Mouse (Mus musculus) limb, embryonic 12.5 days (tissue): ENCODE measurements around the gene Pex11a. TPM values are rescaled to one million over a fixed set of nuclear protein-coding genes. Genes with fewer than 3 reads are reported as not detected.

Experiments used
- ATAC-seq: fragments of 200-750 bp; cut with Nextera tagmentation; 2 replicates; pipeline ENCODE4 v1.8.0; 2017; ENCODE audit warnings: low read depth, moderate TSS enrichment; ENCODE audit not compliant: insufficient number of reproducible peaks, insufficient read depth, low FRiP score, low TSS enrichment
- H3K27ac ChIP-seq: fragments of 300-500 bp; sonication (generic); 2 replicates; pipeline ENCODE4 v1.5.1; 2016; ENCODE audit warnings: mild to moderate bottlenecking, moderate library complexity
- H3K27me3 ChIP-seq: fragments of 300-500 bp; sonication (generic); 2 replicates; pipeline ENCODE4 v1.6.1; 2016; ENCODE audit warnings: mild to moderate bottlenecking, moderate library complexity
- H3K36me3 ChIP-seq: fragments of 300-500 bp; sonication (generic); 2 replicates; pipeline ENCODE4 v1.6.1; 2016; ENCODE audit warnings: mild to moderate bottlenecking, moderate library complexity
- H3K4me1 ChIP-seq: fragments of 300-500 bp; sonication (generic); replicated peaks from 2 replicates; pipeline ENCODE4 v1.6.1; 2016
- H3K4me2 ChIP-seq: fragments of 300-500 bp; sonication (generic); 2 replicates; pipeline ENCODE4 v1.6.1; 2016; ENCODE audit warnings: mild to moderate bottlenecking, moderate library complexity
- H3K4me3 ChIP-seq: fragments of 300-500 bp; sonication (generic); replicated peaks from 2 replicates; pipeline ENCODE4 v1.5.1; 2016; ENCODE audit warnings: mild to moderate bottlenecking
- H3K9ac ChIP-seq: fragments of 300-500 bp; sonication (generic); replicated peaks from 2 replicates; pipeline ENCODE4 v1.6.1; 2016; ENCODE audit warnings: mild to moderate bottlenecking, moderate library complexity
- H3K9me3 ChIP-seq: fragments of 300-500 bp; sonication (generic); 2 replicates; pipeline ENCODE4 v1.6.1; 2016; ENCODE audit warnings: mild to moderate bottlenecking, moderate library complexity
- WGBS: fragments of 180-500 bp; shearing (Covaris S2); methylation state at CpG from one replicate; pipeline ENCODE4 v1.1.7; 2016; 5-methylcytosine and 5-hydroxymethylcytosine counted together
- polyA plus RNA-seq: library from polyadenylated mRNA; unstranded; fragments of >200 nt; fragmentation: Nextera tagmentation; extraction: Ambion mirVana; gene quantifications from 2 replicates; pipeline ENCODE4 v1.2.1, GENCODE M21; 2016

Gene Pex11a
- polyA plus RNA-seq, 1 experiment from 2014 or later = 12.9 TPM

GRCm38 (mm10) chr7:79761124-79761876, 18.4 kb upstream of the Pex11a start:
- H3K27me3 ChIP-seq = no peaks in the 10 kb centered on the region
- ATAC-seq = no peak
- 79% methylated on average over 5 of the region's 5 CpGs for WGBS
- no peak overlapping the region for H3K4me2 ChIP-seq
- no peak overlapping the region for H3K4me3 ChIP-seq
- no peaks in the 10 kb centered on the region for H3K4me1 ChIP-seq
- H3K27ac ChIP-seq = no peak overlapping the region
- H3K36me3 ChIP-seq = no peaks in the 10 kb centered on the region
- no peak overlapping the region for H3K9ac ChIP-seq
- H3K9me3 ChIP-seq = no peaks in the 10 kb centered on the region

- no peak overlapping the region for H3K4me2 ChIP-seq
- H3K9ac ChIP-seq = no peak overlapping the region
- ATAC-seq = no peak
- H3K27me3 ChIP-seq = 0 out of 2 replicates have a peak, but pooled peaks cover 4% of the 10 kb centered on the region
- H3K27ac ChIP-seq = no peak overlapping the region
- no peaks in the 10 kb centered on the region for H3K36me3 ChIP-seq
- no peak overlapping the region for H3K4me3 ChIP-seq
- no peaks in the 10 kb centered on the region for H3K4me1 ChIP-seq
- H3K9me3 ChIP-seq = no peaks in the 10 kb centered on the region
These were observed 16.8 kb upstream of the Pex11a start for GRCm38 (mm10) chr7:79759766-79760165.

GRCm38 (mm10) chr7:79758176-79758575, 15.2 kb upstream of the Pex11a start:
- 72% methylated on average over 6 of the region's 6 CpGs for WGBS
- H3K27me3 ChIP-seq = 0 out of 2 replicates have a peak, but pooled peaks cover 4% of the 10 kb centered on the region
- no peak overlapping the region for H3K4me2 ChIP-seq

GRCm38 (mm10) chr7:79756334-79756733, 13.4 kb upstream of the Pex11a start:
- ATAC-seq = no peak
- H3K27me3 ChIP-seq = 0 out of 2 replicates have a peak, but pooled peaks cover 4% of the 10 kb centered on the region
- no peak overlapping the region for H3K9ac ChIP-seq
- H3K36me3 ChIP-seq = no peaks in the 10 kb centered on the region
- no peaks in the 10 kb centered on the region for H3K9me3 ChIP-seq
- 47% methylated on average over 2 of the region's 2 CpGs for WGBS
- H3K27ac ChIP-seq = no peak overlapping the region
- no peak overlapping the region for H3K4me2 ChIP-seq
- H3K4me1 ChIP-seq = no peaks in the 10 kb centered on the region
- no peak overlapping the region for H3K4me3 ChIP-seq

More at GRCm38 (mm10) chr7:79758176-79758575, 15.2 kb upstream of the Pex11a start:
- H3K9me3 ChIP-seq = no peaks in the 10 kb centered on the region
- H3K4me3 ChIP-seq = no peak overlapping the region
- no peak overlapping the region for H3K9ac ChIP-seq
- no peak overlapping the region for H3K27ac ChIP-seq
- H3K36me3 ChIP-seq = no peaks in the 10 kb centered on the region
- ATAC-seq = no peak
- H3K4me1 ChIP-seq = no peaks in the 10 kb centered on the region

- no peak for ATAC-seq
- Histone ChIP-seq H3K27ac (no peak overlapping the region), H3K4me3 (no peak overlapping the region), H3K4me2 (no peak overlapping the region), H3K9me3 (no peaks in the 10 kb centered on the region), H3K27me3 (0 out of 2 replicates have a peak, but pooled peaks cover 3% of the 10 kb centered on the region), H3K4me1 (no peaks in the 10 kb centered on the region), H3K36me3 (no peaks in the 10 kb centered on the region), H3K9ac (no peak overlapping the region)
- 89% methylated on average over 6 of the region's 6 CpGs for WGBS
These were observed 6.6 kb upstream of the Pex11a start for GRCm38 (mm10) chr7:79749511-79749910.

- no peak overlapping the region for H3K9ac ChIP-seq
- H3K4me3 ChIP-seq = no peak overlapping the region
- no peak overlapping the region for H3K27ac ChIP-seq
- H3K36me3 ChIP-seq = no peaks in the 10 kb centered on the region
- WGBS = 85% methylated on average over 6 of the region's 6 CpGs
- H3K4me2 ChIP-seq = no peak overlapping the region
- ATAC-seq = no peak
- no peaks in the 10 kb centered on the region for H3K9me3 ChIP-seq
- H3K27me3 ChIP-seq = 0 out of 2 replicates have a peak, but pooled peaks cover 3% of the 10 kb centered on the region
- peaks cover 7% of the 10 kb centered on the region for H3K4me1 ChIP-seq
These were observed 4.7 kb upstream of the Pex11a start for GRCm38 (mm10) chr7:79747659-79748058.

GRCm38 (mm10) chr7:79744585-79744984, 1.7 kb upstream of the Pex11a start:
- H3K27me3 ChIP-seq = 0 out of 2 replicates have a peak, but pooled peaks cover 3% of the 10 kb centered on the region

GRCm38 (mm10) chr7:79744051-79744450, 1.1 kb upstream of the Pex11a start:
- 0 out of 2 replicates have a peak, but pooled peaks cover 3% of the 10 kb centered on the region for H3K27me3 ChIP-seq
- no peak overlapping the region for H3K4me2 ChIP-seq
- ATAC-seq = no peak
- H3K27ac ChIP-seq = no peak overlapping the region
- peaks cover 5% of the 10 kb centered on the region; the same call in 1 of the 2 replicates for H3K36me3 ChIP-seq
- WGBS = 94% methylated on average over 9 of the region's 9 CpGs
- H3K4me3 ChIP-seq = no peak overlapping the region
- no peak overlapping the region for H3K9ac ChIP-seq
- H3K9me3 ChIP-seq = no peaks in the 10 kb centered on the region
- H3K4me1 ChIP-seq = peaks cover 7% of the 10 kb centered on the region

More at GRCm38 (mm10) chr7:79744585-79744984, 1.7 kb upstream of the Pex11a start:
- Histone ChIP-seq H3K9ac (no peak overlapping the region), H3K36me3 (peaks cover 2% of the 10 kb centered on the region; the same call in 1 of the 2 replicates), H3K4me2 (no peak overlapping the region), H3K4me3 (no peak overlapping the region), H3K4me1 (peaks cover 7% of the 10 kb centered on the region), H3K9me3 (no peaks in the 10 kb centered on the region), H3K27ac (no peak overlapping the region)
- WGBS = 82% methylated on average over 5 of the region's 5 CpGs
- no peak for ATAC-seq

- WGBS = 24% methylated on average over 11 of the region's 11 CpGs
These were observed 663 bp downstream of the Pex11a start for GRCm38 (mm10) chr7:79742277-79742658.

GRCm38 (mm10) chr7:79740279-79740678, 2.7 kb downstream of the Pex11a start:
- H3K36me3 ChIP-seq = peaks cover 25% of the 10 kb centered on the region
- whole genome bisulfite sequencing = 79% methylated on average over 4 of the region's 4 CpGs
- no peak overlapping the region for H3K9ac ChIP-seq
- no peak overlapping the region for H3K27ac ChIP-seq
- no peak overlapping the region for H3K4me3 ChIP-seq
- no peaks in the 10 kb centered on the region for H3K27me3 ChIP-seq
- ATAC-seq = no peak
- peaks cover 7% of the 10 kb centered on the region for H3K4me1 ChIP-seq
- H3K9me3 ChIP-seq = no peaks in the 10 kb centered on the region
- H3K4me2 ChIP-seq = no peak overlapping the region

More at GRCm38 (mm10) chr7:79742277-79742658, 663 bp downstream of the Pex11a start:
- Histone ChIP-seq H3K4me3 (peak overlapping the region; percentile 78), H3K4me2 (peak overlapping the region; percentile 91), H3K4me1 (peaks cover 7% of the 10 kb centered on the region), H3K27ac (no peak overlapping the region), H3K9ac (peak overlapping the region; percentile 71), H3K36me3 (peaks cover 15% of the 10 kb centered on the region), H3K27me3 (no peaks in the 10 kb centered on the region), H3K9me3 (no peaks in the 10 kb centered on the region)
- ATAC-seq = no peak

- ATAC-seq = no peak
- Histone ChIP-seq H3K36me3 (peaks cover 30% of the 10 kb centered on the region), H3K27me3 (no peaks in the 10 kb centered on the region), H3K4me2 (no peak overlapping the region), H3K27ac (no peak overlapping the region), H3K9me3 (no peaks in the 10 kb centered on the region), H3K9ac (no peak overlapping the region), H3K4me1 (peaks cover 7% of the 10 kb centered on the region), H3K4me3 (no peak overlapping the region)
- 94% methylated on average over 2 of the region's 2 CpGs for WGBS
These were observed 4.0 kb downstream of the Pex11a start for GRCm38 (mm10) chr7:79738913-79739312.
